Mouse (Mus musculus) naive thymus-derived CD4-positive, alpha-beta T cell, adult 2 months (primary cell): ENCODE data around the gene Tdpoz4.
"Not testable (repeated sequence)": the region's sequence is repeated elsewhere in the genome, so short reads cannot be mapped to it uniquely, and the experiment has no call there.

Experiments used
- DNase-seq: peaks from one replicate; pipeline ENCODE4 v3.0.0-alpha.2; 2011; ENCODE audit warnings: low read depth

Gene Tdpoz4

DNA sequence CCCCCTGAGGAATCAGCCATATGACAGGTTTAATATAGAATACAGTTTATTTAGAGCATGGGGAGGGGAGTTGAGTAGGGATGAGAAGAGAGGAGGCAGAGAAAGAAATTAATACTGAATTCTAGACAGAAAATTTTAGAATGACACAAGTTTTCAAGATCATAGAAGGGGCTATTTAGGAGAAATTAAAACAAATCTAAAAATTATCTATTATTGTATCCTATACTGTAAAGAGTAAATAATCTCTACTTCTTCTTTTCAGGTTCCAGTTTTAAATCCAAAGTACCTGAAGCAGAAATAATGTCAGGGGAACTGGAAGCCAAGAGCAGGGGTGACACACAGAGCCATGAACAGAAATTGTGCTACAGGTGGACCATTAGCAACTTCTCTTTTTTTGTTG, at the start of gene Tdpoz4:
Gene Tdpoz4 (plus strand): TSS at position 301 of the 400 bp plus-strand sequence.
- not testable (repeated sequence) for DNase-seq

DNA sequence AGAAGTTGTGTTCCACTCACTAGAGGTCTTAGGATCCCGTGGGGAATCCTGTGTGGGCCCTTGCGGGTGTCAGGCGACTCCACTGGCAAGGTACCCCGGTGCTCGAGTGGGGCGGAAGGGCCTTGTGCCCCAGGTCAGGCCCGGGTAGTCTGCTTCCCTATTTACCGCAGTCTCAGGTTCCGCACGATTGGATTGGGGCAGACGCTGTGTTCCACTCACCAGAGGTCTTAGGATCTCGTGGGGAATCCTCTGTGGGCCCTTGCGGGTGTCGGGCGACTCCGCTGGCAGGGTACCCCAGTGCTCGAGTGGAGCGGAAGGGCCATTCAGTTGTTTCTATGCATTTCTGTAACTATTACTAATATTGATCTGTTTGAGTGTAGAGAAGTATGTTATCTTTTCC, 42.2 kb upstream of the Tdpoz4 start:
- not testable (repeated sequence) for DNase-seq

DNA sequence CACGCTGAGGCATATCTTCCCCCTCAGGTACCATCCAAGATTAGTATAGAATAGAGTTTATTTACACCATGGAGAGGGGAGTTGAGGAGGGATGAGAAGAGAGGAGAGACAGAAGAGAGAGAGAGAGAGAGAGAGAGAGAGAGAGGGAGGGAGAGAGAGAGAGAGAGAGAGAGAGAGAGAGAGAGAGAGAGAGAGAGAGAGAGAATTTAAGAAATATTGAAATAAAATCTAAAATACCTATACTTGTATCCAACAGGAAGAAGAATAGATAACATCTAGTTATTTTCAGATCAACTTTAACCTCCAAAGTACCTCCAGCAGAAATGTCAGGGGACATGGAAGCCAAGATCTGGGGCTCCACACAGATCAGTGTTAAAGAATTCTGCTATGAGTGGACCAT, 23.5 kb upstream of the Tdpoz4 start, which contains the start of gene Gm5773:
Gene Gm5773 (plus strand): TSS at position 301 of the 400 bp plus-strand sequence.
- not testable (repeated sequence) for DNase-seq

- not testable (repeated sequence) for DNase-seq
Observed at GRCm38 (mm10) chr3:93813341-93813740, 17.1 kb downstream of the Tdpoz4 start.

GRCm38 (mm10) chr3:93825720-93826119, 29.5 kb downstream of the Tdpoz4 start, which contains the start of gene Tdpoz3:
Gene Tdpoz3, plus strand, starts transcription at chr3:93826020.
- not testable (repeated sequence) for DNase-seq
